Mouse (Mus musculus) spleen, postnatal 4 days (tissue): Measurements from ENCODE around the gene F5.
"Not testable (repeated sequence)": the region's sequence is repeated elsewhere in the genome, so short reads cannot be mapped to it uniquely, and the experiment has no call there.

Experiments
- DNase-seq, 2 experiments: peaks; one replicate each; pipeline ENCODE4 v3.0.0; 2022; ENCODE audit warnings: low spot score in 2 of 2

The F5 gene

GRCm38 (mm10) chr1:164231937-164232570 is 80.4 kb downstream of the F5 start:
- DNase-seq, result not testable (repeated sequence)

DNA sequence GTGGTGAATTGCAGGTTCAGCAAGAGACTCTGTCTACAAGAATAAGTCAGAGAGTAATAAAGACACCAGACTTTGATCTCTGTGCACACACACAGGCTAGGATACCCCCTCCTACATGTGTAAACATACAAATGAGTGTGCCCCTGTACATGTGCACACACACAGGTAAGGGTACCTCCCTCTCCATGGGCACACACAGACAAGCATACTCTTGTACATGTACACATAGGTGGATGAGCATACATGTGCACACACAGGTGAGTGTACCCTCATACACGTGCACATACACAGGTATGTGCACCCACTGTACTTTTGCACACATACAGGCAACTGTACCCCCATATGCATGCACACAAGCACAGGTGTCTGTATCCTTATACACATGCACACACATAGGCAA is 81.8 kb downstream of the F5 start:
- no peak for DNase-seq

GRCm38 (mm10) chr1:164235078-164235477 is 83.4 kb downstream of the F5 start:
- DNase-seq, result no peak

DNA sequence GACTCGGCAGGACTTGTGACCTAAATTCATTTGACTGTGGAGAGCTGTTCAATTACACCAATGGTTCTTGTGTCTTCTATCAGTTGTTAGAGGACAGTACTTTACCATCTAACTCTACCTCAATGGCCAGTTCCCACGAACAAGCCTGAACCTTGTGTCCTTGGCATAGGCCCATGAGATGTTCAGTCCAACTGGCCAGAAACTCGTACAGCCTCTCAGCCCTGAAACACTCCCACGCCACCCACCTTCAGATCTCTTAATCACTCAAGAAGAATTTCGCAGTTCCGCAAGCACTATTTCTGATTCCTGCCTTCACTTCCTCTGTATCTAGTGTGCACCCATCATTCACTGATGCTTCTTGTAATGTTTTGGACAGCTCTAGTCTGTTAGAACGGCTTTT is 84.4 kb downstream of the F5 start:
- DNase-seq, result no peak

- DNase-seq, result no peak
These were observed 89.9 kb downstream of the F5 start for GRCm38 (mm10) chr1:164241494-164241893.

GRCm38 (mm10) chr1:164242809-164243208 is 91.2 kb downstream of the F5 start:
- DNase-seq, result no peak

DNA sequence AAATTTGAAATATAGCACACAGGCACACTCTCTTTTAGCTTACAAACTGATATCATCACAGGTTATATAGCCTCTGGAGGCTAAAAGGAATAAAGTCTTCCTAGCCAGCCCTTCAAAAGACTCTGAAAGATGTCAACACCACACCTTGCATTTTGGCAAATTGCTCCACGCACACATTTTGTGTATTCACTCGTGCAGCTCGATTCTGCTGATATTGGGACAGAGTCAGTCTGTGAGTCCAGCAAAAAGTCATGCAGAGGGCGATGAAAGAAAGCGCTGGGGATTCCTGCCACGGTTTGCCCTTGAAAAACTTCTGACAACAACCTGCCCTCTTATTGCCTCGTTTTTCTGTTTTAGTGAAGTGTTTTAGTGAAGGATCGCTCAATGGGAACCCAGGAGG is 95.8 kb downstream of the F5 start:
- DNase-seq, result no peak

GRCm38 (mm10) chr1:164247971-164248370 is 96.3 kb downstream of the F5 start:
- no peak for DNase-seq

DNA sequence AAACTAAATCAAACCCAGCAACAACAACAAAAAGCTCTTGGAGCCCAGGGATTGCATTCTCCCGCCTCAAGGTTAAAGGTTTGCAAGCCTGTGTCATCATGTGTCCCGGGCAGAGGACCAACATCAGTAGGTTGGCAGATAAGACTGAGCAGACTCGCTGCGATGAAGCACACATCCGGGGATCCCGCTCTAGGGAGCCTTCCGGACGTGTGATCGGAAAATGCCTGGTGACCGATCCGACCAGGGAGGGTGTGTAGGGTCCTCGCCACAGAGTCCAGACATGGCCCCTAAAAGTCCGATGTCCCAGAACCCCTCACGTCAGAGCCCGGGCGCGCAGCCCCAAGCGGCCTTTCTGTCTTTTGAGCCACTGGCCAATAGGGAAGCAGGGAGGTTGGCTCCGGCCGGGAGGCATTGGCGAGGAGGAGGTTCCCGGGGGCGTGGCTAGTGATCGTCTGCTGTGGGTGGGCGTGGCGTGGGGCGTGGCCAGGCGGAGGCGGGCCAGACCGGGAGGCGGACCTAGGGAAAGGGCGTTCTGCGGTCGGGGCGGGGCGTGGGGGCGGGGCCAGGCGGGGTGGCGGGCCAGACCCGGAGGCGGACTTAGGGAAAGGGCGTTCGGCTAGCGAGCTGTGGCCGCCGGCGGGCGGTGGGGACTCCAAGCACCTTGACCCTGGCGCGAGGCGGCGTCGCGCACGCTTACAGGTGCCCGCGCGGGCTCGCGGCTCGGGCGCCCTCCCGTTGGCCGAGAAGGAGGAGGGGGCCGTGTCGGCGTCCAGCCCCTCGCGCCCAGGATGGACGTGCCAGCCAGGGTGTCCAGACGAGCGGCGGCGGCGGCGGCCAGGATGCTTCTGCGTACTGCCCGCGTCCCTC is 97.1 kb downstream of the F5 start, which contains the start of gene Slc19a2:
TSS of gene Slc19a2 (plus strand) at position 582 of the 867 bp plus-strand sequence.
- DNase-seq, result peak; percentile 98 to 100

- no peak for DNase-seq
These were observed 97.7 kb downstream of the F5 start for GRCm38 (mm10) chr1:164249332-164249711.

DNA sequence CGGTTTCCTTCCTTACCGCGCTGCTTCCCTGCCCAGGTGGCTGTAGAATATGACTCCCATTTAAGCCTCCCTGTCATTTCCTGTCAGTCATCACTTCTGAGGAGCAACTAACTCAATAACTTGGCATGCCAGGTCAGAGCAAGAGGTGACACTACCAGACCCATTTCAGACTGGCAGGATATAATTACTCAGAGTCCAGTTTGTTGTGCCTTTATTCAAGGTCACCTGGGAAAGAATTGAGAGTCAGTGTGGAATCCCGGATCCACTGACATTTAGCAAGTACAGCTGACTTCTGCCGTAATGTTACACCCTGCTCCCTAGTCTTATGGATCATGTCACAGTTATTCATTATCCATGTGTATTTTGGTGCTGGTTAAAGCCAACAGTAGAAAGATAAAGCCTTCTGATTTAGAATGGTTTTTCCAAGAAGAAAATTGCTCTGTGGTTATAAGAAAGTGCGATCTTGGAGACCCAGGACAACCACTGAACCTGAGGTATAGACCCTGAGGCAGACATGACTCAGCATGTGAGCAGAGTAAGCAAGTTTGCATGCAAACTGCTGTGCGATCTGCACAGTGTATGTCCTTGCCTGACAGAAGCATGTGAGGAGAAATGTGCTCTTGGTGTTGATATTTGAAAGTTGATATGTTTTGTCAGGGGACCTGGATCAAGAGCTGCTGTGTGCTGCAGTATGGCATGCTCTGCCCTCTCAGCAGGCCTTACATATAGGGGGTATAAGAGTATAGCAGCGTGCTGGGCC is 98.9 kb downstream of the F5 start:
- DNase-seq, result no peak

DNA sequence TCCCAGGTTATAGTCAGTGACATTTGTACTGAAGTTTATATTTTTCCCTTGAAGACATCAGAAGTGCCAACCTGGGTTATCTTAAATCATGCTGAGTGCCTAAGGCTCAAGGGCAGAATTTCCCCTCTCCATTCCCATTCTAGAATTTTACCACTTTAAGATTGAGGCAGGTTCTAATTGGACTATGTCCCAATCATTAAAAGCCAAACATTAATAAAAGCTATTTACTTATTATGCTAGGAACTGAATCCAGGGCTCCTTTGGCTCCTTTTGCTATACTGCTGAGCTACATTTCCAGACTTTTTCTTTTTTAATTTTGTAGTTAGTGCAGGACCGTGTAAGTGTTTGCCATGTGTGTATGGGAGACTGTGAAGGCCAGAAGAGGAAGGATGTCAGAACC is 99.8 kb downstream of the F5 start:
- DNase-seq, result no peak

GRCm38 (mm10) chr1:164252551-164252950 is 100.9 kb downstream of the F5 start:
- no peak for DNase-seq

DNA sequence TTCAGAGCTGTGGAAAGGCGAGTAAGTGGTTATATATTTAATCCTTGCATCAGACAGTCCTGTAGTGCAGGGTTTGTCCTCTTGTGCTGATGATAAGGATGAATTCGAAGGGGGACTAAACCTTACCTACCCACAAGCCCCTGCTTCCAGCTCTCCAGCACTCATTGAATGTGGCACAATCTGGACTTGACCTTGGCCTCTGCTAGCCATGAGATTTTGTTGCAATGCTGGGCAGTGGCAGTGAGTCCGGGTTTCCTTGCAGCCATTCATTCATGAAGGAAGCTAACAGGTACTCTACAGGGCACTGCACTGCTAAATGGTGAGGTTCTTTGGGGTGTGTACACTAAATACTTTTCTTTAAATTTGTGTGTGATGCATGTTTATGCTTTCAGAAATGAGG is 103.2 kb downstream of the F5 start:
- DNase-seq, result no peak

- no peak for DNase-seq
These were observed 108.8 kb downstream of the F5 start for GRCm38 (mm10) chr1:164260171-164261028.

GRCm38 (mm10) chr1:164261553-164261952 is 109.9 kb downstream of the F5 start:
- DNase-seq, result no peak
